Mouse (Mus musculus): ENCODE results near the gene Med12. TPM values are rescaled to one million over a fixed set of nuclear protein-coding genes. Genes with fewer than 3 reads are reported as not detected.
"Not testable (repeated sequence)": the region's sequence is repeated elsewhere in the genome, so short reads cannot be mapped to it uniquely, and the experiment has no call there.

Gene Med12
- total RNA-seq, 2 experiments from 2014 or later, result 21.2 to 39.4 TPM

DNA sequence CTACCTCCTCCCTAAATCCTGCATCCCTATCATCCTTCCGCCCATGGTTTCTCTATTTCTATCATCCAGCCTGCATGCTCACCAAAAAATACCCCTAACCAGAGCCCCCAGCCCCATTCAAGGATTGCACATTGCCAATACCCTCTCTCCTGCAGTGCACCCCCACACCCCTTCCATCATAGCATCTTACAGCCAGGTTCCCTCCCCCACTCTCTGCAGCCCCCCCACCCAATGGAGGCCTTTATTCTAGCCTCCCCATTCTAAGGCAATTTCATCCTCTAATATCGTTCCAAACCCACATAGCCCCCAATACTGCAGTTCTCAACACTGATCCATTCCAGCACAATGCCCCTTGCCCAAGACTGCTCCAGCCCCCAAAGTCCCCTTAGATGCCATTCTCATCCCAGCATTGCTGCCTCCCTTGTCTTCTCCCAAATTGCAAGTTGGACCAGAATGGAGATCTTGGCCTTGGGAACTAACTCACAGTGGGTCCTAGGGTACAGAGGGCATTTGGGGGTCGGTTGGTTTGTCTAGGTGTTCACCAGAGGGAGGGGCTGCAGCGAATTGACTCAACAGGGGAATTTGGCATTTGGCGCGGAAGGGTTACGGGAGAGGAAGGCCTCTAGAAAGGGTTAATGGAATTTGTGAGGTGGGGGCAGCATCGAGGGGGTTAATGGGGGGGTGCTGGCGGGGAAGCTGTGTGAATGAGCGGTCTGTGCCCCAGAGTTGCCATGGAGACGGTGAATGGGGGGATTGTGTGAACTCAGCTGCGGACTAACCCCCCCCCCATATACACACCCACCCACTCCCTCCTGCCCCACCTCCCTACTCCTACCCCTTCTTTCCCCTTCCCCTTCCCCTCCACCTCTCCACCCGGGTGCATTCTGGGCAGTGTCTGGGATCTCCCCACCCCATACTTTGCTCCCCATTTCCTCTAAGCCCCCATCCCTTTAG is 25.9 kb downstream of the Med12 start:
- DNase-seq (ENCODE audit: extremely low spot score in 1 of 2, low spot score in 1 of 2), result no peak

DNA sequence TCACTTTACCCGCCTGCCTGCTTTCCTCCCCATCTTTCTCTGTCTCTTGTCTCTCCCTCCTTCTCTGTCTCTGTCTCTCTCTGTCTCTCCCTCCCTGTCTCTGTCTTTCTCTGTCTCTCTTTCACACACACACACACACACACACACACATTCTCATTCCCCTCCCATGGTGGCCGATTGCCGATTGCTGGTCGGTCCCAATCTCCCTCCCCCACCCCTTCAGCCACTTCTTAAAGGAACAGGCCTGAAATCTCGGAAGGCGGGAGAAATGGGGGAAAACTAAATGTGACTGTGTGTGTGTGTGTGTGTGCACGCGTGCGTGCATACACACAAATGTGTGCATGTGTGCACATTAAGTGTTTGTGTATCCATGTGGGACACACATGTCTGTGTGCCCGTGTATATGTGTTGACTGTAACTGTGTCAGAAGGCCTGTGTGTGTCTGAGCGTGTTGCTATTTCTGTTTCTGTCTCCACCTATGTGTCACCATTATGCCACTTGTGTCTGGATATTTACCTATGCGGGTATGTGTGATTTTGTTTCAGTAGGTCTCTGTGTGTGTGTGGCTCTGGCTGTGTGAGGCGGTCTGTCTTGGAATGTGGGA is 26.7 kb downstream of the Med12 start:
- DNase-seq (ENCODE audit: extremely low spot score in 1 of 2, low spot score in 1 of 2), result no peak

- DNase-seq (ENCODE audit: extremely low spot score in 1 of 2, low spot score in 1 of 2), result no peak
These were observed 27.8 kb downstream of the Med12 start for GRCm38 (mm10) chrX:101301654-101302053.

- DNase-seq (ENCODE audit: extremely low spot score in 1 of 2, low spot score in 1 of 2), result no peak
These were observed 30.8 kb downstream of the Med12 start for GRCm38 (mm10) chrX:101304646-101305045.

DNA sequence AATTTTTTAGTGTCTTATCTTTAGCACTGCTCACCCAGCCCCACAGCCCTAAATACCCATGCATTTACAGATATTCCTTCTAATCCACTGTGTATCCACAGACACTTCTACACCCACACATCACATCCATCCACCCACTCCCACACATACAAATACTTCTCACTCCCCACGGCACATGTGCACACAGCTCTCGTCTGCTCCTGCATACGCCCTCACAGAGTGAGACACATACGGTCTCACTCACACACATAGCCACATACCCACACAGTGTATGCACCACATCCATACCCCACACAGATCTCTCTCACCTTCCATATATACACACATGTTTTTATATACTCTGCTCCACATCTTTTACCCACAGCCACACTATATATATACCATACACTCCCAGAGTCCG is 35.5 kb downstream of the Med12 start:
- DNase-seq (ENCODE audit: extremely low spot score in 1 of 2, low spot score in 1 of 2), result no peak

DNA sequence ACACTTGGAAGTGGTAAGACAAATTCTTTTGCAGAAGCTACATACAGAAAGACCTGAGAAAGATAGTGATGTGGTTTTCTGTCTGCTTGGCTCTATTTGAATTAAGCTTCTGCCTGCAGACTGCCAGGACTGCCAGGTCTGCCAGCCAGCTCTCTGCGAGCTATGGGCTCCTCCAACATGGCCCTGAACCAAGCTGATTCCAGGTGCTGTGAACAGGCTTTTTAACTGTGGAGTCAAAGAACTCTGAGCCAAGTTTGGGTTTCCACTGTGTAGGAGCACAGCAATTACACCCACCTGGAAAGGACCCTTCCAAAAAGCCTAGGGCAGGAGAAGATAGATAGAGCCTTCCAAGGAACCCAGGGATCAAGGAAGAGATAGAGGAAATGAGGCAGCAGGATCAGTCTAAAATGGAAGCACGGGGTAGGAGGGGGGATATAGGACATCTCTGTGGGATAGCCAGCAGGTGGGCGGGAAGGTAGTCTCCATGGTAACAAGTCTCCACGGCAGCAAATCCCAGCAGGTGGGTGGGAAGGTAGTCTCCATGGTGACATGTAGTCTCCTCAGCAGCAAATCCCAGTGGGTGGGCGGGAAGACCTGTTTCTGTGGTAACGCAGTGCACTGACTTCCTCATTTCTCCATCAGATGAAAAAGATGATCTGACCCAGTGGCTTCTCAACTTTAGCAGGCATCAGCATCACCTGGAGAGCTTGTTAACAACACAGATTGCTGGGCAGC is 40.0 kb downstream of the Med12 start:
- DNase-seq (ENCODE audit: extremely low spot score in 1 of 2, low spot score in 1 of 2), result peak; percentile 40 to 51

GRCm38 (mm10) chrX:101319775-101320174 is 45.9 kb downstream of the Med12 start:
- no peak for DNase-seq (ENCODE audit: extremely low spot score in 1 of 2, low spot score in 1 of 2)

DNA sequence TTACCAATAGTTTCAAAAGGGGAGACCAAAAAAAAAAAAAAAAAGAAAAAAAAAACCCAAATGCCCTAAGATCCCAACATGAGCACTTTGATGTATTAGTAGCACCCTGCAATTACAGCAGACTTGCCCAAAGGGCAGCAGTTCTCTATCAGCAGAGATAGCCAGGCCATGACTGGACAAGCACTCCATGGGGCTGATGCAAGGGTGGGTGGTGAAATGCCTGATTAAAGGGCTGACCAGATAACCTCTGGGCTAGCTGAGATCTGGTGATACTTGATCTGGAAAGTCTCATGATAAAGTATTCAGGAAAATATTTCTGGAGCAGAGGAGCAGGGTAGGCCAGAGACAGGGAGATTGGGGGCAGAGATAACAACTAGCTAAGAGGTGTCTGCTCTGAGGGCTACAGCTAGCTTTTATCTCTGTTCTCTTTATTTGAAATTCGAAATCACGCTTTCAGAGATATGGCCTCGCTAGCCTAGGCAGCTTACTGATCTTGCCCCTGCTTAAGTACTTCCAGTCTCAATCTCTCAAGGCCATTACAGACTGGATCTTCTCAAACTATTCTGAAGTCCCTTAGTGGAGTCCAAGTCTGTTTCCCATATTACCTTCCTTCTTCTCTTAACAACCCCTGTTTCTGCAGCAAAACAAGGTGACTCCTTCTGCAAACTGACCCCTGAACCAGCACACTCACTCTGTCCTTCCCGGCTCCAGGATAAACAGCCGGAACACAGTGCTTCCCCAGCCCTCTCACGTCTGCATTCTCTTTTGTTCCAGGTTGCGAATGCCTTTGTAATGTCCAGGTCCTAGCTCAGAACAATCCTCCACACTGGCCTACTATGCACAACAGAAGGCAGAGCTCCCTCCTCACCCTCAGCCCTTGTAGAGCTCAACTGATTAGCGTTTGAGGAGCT is 52.4 kb downstream of the Med12 start:
- DNase-seq (ENCODE audit: extremely low spot score in 1 of 2, low spot score in 1 of 2), result no peak

DNA sequence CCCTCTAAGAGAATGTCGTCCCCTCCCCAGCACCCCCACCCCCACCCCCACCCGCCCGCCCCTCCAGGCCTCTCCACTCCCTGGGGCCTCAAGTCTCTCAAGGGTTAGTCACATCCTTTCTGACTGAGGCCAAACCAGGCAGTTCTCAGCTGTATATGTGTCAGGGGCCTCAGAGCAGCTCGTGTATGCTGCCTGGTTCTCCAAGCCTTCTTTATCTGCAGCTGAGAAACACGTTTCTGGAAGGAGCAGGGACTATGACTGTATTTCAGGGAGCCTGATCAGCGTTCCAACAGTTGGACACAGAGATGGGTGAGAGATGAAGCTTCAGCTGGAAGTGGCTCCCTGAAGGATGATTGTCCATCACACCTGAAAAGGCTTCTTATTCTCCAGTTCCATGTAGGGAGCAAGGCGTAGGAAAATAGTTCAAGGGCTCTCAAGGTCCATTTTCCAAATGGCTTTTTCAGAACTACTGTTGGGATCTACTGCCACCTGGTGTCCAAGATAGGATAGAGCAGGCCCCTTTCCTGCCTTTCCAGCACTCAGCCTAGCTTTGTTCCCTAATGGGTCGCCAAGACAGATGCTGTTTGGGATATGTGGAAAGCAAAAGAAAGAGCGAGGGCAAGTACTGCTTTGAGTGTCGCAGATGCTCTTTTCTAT is 55.7 kb downstream of the Med12 start:
- peak in 1 of 2 experiments; percentile 59 for DNase-seq (ENCODE audit: extremely low spot score in 1 of 2, low spot score in 1 of 2)

DNA sequence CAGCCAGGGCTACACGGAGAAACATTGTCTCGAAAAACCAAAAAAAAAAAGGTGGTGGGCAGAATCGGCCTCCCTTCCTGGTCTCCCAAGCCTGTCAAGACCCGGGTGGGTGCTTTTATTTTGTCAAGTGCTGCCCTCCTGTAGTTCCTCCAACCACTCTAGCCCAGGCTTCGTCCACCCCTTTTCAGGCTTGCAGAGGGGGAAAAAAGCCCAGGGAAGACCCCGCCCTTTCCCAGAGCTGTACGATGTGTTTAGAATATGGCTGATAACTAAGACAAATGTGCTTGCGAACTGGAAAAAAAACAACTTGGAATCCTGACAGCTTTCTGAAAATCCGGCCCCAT is 58.2 kb downstream of the Med12 start:
- no peak for DNase-seq (ENCODE audit: extremely low spot score in 1 of 2, low spot score in 1 of 2)

GRCm38 (mm10) chrX:101332375-101333211 is 58.8 kb downstream of the Med12 start:
- DNase-seq (ENCODE audit: extremely low spot score in 1 of 2, low spot score in 1 of 2), result peak; percentile 57 to 66

GRCm38 (mm10) chrX:101334606-101335005 is 60.8 kb downstream of the Med12 start:
- DNase-seq (ENCODE audit: extremely low spot score in 1 of 2, low spot score in 1 of 2), result no peak

GRCm38 (mm10) chrX:101338666-101339065 is 64.8 kb downstream of the Med12 start:
- no peak for DNase-seq (ENCODE audit: extremely low spot score in 1 of 2, low spot score in 1 of 2)

GRCm38 (mm10) chrX:101342837-101343236 is 69.0 kb downstream of the Med12 start:
- DNase-seq (ENCODE audit: extremely low spot score in 1 of 2, low spot score in 1 of 2), result not testable (repeated sequence)

DNA sequence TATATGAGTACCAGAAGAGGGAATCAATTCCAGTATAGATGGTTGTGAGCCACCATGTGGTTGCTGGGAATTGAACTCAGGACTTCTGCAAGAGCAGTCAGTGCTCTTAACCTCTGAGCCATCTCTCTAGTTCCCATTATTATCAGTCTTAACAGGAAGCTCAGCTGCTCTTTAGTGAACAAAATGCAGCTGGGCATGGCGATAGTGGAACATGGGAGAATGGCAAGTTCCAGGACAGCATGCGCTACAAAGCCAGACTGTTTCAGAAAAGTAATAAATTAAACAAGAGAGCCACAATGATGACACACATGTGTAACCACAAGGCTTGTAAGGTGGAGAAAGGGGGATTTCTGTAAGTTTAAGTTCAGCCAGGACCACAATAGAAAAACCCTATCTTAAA is 71.6 kb downstream of the Med12 start:
- no peak for DNase-seq (ENCODE audit: extremely low spot score in 1 of 2, low spot score in 1 of 2)

DNA sequence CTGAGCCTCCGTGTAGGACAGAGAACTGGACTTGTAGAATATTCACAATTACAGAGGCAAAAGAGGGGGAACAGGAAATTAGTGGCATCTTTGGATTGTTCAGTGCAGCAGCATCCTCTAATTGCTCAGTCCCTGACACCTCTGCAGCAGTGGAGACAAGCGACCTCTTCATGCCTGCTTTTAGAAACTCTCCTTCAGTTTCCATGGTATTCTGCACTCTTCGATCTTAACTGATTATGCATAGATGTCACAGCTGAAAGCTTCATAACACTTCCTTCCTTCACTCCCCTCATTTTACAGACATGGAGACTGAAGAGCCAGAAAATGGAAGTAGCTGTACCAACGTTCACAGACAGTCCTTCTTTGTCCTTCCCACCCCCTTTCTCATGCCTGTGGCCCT is 72.6 kb downstream of the Med12 start:
- DNase-seq (ENCODE audit: extremely low spot score in 1 of 2, low spot score in 1 of 2), result no peak

Data from layer of hippocampus, postnatal 25 days (tissue).